Mouse (Mus musculus): Measurements from ENCODE around the gene Pitpnc1.

Pitpnc1 gene

DNA sequence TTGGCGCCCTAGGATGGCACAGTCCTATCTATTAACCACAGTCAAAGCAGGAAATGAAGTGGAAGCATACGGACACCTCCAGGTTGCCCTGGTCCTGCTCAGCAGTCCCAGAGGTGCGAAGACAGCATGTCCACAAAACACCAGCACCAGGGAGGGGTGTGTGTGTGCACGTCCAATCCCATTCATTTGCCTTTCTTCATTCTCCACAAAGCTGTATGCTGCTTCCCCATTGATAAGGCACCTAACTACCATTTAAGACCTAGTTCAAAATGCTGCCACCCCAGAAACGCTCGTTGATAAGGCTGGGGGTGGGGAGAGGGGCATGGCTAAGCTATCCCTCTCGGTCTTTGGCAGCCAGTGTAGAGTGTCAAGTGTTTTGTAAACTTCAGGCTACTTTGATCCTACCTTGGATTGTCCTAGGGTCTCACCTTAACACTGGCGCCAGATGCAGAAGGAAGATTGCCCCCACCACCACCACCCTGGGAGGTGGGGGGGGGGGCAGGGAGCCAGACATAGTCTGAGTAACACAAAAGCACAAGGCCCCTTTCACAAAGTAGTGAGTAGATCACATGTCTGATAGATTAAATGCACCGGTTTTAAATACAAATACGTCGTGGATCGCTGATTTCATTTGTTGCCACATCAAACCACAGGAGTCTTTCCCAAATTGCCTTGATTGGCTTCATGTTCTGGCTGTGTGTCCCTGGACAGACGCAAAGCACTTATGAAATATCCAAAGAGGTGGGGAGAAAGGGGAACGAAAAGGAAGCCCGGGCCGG is 2.1 kb downstream of the Pitpnc1 start:
- DNase-seq (ENCODE audit: low read depth): no peak

DNA sequence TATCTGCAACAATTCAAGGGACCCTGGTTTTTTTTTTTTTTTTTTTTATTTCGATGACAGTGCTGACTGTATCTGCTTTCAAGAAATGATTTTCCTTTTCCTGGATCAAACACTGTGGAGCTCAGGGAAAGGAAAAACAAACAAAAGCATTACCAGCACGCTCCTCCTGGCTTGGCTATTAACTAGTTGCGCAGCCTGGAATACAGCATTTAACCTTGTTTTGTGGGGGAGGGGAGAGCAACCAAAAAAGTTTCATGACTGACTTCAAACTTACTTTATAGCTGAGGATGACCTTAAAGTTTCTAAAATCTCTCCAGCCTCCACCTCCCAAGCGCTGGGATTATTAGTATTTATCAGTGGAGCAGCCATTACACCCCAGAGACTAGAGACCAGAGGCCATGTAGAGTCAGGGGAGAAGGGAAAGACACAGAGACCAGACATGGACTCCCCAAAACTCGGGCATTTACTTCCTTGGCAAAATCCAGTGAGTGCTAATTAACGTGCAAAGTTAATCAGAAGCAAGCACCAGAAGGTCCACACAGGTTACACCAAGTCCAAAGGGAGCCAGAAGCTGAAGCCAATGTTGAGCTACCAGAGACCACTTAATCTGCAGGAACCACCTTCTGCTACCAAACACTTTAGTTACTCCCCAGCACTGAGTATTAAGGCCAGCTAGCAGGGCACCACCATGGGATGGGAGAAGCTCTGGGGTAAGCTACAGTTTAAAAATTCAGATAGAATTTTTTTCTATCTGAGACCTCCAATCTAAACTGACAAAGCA is 3.7 kb downstream of the Pitpnc1 start:
- no peak for DNase-seq (ENCODE audit: low read depth)

DNA sequence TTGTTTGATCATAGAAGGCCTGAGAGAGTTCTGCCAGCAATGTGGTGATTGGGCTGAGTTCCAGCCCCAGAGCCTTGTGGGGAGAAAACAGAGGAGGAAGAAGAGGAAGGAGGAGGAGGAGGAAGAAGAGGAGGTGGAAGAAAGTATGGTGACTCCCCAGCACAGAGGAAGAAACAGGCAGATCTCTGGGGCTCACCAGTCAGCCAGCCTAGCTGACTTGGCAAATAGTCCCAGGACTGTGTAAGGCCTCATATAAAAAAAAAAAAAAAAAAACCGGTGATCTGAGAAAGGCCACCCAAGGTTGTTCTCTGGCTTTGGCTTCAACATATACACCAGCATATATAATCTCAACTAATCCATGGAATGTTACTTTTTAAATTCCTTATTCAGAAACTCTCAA is 4.5 kb downstream of the Pitpnc1 start:
- DNase-seq (ENCODE audit: low read depth): no peak

DNA sequence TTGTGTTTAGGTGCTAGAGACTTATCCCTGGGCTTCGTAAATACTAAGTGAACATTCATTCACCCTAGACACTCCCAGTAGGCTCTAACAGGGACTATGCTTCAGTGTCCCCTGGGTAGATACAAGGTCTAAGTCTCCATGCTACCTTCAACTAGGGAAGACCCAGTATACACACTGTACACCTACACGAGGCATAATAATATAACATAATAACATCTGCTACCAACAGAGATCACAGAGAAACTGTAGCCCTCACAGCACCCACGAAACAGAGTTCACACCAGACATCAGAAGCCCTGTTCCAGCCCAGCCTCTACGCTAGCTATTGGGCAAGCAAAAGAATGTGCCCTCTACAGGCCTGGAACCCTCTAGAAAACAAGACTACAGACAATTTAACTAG is 5.5 kb downstream of the Pitpnc1 start:
- no peak for DNase-seq (ENCODE audit: low read depth)

DNA sequence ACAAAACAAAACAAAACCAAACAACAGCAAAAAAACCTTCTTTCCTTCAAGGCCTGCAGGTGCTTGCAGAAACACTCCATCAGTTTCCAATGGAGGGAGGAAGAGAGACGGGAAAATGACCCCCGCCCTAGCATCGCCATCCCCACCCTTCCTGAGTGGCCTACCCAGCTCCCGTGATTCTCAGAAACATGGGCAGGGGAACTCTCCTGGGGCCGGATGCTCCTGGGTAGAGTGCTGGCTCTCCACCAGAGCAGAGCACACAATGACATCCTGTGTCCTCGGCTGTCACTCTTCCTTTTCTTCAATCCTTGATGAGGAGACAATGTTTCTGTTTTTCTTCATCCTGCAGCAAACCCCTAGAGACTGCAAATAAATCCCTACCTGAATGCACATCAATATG is 6.4 kb downstream of the Pitpnc1 start:
- DNase-seq (ENCODE audit: low read depth): no peak

DNA sequence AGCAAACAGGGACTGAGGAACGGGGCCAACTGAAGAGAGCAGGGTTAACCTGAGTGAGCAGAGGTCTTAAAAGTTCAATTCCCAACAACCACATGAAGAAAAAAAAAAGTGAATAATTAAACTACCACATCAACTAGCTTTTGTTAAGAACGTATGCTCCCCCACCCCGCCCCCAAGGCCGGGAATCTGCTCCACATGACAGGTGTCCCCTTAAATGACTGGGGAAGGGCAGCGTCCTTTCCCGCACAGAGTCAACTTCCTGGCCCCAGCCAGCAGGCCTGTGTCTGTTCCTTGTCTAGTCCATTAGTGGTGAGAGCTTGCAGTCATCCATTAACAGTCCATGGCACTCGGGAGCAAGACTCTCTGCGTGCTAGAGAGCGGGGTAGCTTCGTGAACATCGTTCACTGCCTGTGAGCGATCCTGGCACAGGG is 7.2 kb downstream of the Pitpnc1 start:
- no peak for DNase-seq (ENCODE audit: low read depth)

DNA sequence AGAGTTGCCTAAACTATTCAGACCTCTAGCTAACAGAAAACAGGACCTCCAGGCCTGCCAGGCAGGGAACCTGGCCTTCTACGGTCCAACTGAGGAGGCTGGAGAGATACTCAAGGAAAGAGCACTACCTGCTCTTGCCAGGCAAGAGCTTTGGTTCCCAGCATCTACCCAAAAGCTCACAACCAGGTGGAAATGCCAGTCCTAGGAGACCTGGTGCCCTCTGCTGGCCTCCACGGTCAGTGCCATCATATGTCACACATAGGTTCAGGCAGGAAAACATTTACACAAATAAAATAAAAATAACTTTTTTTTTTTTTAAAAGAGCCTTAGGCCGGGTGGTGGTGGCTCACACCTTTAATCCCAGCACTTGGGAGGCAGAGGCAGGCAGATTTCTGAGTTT is 8.0 kb downstream of the Pitpnc1 start:
- no peak for DNase-seq (ENCODE audit: low read depth)

DNA sequence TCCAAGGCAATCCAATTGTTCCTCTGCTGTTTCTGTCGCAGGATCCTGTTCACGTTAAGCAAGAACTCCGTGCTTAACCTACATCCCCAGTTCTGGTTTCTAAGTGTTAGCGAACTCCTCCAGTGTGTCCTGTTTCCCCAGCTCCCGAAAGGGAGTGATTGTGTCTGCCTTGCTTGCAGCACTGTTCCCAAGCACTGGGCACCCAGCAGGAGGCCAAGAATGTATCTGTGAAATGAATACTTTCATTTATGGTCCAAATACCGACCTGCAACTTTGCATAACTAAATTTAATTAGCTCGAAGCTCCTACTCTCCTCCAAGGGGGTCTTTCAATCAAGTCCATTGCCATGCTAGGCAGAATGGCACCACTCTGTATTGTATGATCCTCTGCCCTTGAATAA is 10.7 kb downstream of the Pitpnc1 start:
- DNase-seq (ENCODE audit: low read depth): no peak

DNA sequence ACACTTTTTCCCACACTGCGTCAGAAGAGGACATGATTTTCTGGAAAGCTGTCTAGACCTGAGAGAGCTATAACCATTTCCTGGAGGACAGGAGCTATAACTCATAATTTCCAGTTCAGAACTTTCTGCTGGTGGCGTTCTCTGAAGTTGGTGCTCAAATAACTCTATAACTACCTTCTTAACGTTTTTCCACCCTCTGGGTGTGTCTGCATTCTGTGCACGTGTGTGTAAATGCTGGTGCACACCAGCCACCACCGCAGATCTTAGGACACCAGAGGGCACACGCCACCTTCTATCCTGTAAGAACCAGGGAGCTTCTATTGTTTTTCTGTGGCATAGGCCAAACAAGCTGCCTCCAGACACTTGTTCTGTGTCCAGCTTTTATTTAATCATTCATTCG is 11.5 kb downstream of the Pitpnc1 start:
- DNase-seq (ENCODE audit: low read depth): no peak

DNA sequence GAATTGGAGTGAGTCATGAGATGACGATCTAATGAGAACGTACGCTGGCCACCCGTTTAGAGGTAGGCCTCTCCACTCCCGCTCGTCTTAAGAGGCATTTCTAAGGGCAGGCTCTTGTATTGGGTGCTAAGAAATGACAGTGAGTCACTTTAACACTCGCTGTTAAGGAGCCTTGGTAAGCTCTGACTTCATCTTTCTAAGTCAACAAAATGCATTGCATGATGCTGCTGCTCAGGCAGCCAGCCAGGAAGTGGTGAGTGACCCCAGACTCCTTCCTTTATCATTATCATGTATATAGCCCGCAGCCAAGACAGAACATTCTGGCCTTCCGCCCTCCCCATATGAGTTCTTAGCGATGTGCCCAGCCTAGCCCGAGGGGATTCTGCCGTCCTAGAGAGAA is 12.2 kb downstream of the Pitpnc1 start:
- DNase-seq (ENCODE audit: low read depth): no peak

DNA sequence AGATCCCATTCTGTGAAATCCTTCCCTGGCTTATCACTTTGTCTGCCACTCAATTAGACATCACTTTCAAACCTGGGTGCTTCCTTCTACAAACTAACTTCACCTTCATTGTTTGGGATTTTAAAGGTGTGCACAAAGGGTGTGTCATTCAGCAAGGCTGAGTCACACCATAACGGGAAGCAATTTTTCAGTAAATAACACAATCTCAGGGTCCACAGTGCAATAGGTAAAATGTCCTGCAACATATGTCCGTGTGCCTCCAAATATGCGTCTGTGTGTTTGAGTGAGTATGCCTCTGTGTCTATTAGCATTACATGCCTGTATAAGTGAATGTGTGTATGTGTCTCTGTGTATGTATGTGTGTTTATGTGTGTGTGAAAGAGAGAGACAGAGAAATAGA is 13.2 kb downstream of the Pitpnc1 start:
- DNase-seq (ENCODE audit: low read depth): no peak

DNA sequence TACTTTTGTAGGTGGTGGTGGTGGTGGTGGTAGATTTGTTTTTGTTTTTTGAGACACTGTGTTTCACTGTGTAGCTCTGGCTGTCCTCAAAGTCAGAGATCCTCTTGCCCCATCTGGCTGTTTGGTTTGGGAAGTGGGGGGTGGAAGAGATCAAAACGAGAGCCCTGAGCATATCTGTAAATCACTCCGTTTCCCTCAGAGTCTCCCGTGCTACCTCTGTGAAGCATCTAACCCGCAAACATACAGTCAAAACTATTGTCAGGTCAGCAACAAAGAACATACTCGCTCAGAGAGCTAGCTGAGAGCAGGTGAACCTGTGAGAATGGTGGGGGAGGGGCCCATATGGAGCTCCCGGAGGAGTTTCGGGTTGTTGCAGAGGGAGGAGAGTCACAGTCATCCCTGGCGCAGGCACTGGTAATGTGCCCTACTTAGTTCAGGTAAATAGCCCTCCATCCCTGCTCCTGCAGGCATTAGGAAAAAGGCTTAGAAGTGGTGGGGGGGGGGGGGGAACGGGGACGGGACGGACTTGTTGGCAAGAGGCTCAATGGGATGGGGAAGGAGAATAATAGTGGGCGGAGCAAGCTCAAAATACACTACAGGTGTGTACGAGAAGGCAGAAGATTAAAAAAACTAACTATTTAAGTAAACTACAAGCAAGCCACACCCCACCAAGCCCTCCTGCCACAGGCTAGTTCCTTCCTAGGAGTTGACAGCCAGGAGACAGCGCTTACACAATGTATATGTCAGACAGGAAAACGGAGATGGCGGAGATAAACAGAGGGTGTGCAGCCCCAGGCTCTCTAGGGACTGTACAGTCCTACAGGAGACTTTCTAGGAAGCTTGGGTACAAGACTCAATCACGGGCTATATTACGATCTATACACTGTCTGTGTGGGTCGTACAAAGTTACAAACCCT is 15.7 kb downstream of the Pitpnc1 start:
- no peak for DNase-seq (ENCODE audit: low read depth)

DNA sequence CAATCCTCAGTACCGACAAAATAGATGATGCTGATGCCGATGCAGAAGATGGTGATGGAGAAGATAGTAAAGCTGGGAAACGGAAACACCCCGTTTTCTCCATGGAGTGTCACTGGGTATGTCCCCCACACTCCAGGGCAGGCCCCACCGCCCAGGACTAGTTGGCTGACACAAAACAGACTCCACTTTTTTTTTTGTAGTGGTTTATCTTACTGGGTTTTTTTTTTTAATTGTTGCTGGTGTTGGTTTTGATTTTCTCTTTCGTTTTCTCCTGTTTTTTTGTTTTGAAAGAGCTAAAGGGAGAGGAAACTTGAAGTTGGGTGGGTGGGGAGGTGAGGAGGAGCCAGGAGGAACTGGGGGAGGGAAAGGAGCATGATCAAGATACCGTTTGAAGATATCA is 18.4 kb downstream of the Pitpnc1 start:
- DNase-seq (ENCODE audit: low read depth): no peak

DNA sequence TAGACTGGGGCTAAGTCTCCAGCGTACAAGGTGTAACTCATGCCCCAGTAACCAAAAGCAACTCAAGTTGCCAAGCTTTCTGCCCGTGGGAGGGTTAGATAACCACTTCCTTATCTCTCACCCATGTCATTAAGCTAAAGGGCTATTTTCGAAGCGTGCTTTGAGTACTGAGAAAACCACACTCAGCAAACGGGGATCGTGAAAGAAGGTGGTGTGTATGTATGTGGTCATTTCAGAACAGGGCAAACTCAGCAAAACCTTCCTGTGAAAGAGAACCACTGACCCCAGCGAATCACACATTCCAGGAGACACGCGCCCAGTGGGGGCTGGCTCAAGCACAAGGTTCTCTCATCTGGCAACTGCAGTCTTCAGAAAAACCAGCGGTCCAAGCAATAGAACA is 19.4 kb downstream of the Pitpnc1 start:
- no peak for DNase-seq (ENCODE audit: low read depth)

DNA sequence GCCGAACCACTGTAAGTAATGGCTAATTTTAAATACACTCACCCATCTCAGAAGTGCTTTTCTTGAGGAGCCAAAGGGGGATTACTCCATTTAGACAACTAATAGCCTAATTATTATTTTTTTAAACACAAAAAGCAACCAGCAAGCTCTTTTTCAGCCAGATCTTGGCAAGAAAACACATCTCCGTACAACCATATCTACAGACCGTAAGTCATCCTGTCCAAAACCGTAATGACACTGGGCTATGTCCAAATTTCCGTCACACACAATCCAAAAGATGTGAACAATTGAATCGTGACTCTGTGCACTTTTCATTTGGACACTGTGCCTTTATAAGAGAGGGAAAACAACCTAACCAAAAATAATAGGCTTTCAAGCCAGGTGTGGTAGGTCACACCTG is 20.4 kb downstream of the Pitpnc1 start:
- DNase-seq (ENCODE audit: low read depth): no peak

DNA sequence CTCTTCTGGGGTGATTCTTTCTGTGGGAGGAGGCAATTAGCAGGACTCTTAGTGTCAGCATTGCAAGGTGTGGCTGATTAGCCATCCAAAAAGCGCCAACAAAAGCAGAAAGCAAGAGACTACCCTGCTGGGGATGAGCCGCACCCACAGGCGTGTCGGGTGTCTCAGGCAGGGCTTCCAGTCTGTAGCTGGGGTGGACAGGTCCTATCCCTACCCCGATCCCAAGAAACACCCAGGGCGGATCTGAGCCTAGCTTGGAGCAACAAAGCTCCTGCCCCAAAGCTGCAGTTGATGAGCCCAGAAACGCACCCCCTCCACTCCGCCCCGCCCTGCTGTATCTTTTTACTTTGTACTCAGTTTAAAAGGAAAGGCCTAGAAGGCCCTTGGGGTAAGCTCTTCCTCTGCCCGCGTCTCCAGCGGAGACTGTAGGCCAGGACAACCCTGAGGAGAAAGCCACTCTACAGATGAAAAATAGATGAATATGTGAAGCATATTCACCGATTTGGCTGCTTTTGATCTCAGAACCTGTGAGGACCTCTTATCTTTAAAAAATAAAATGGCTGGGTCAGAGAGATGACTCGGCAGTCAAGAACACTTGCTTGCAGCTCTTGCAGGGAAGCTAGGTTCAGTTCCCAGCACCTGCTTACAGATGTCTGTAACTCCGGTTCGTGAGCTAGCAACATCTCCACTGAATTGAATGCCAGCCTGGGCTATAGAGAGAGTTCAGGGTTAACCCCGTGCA is 21.2 kb downstream of the Pitpnc1 start:
- no peak for DNase-seq (ENCODE audit: low read depth)

DNA sequence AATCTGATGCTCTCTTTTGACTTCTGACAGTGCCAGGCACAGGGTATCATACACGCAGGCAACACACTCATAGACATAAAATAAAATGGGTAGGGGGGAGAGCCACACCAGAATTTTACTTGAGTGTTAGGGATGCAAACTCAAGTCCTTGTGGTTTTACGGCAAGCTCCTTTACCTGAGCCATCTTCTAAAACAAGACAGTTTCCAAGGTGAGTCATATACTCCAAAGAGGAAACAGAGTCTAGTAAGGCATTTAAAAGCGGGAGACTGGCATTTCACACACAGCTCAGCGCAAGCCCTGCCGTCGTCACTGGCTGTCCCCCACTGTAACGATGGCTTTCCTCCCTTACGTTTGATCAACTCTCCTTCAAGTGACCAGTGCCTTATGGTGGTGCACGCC is 22.6 kb downstream of the Pitpnc1 start:
- no peak for DNase-seq (ENCODE audit: low read depth)

DNA sequence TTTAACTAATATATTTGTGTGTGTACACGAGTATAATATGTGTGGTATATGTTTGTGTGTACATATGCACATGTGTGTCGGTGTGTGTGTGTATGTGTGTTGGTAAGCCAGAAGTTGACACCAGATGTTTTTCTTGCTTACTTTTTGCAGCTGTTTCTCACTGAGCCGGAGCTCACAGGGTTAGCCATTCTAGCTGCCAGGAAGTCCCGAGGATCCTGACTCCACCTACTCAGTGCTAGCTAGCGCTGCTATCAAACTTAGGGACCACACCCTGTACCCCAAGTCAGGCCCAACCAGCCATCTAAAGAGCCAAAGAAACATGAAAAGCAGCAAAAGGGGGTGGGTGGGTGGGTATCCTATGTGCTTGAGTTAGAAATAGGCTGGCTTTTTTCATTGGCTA is 23.1 kb downstream of the Pitpnc1 start:
- no peak for DNase-seq (ENCODE audit: low read depth)

DNA sequence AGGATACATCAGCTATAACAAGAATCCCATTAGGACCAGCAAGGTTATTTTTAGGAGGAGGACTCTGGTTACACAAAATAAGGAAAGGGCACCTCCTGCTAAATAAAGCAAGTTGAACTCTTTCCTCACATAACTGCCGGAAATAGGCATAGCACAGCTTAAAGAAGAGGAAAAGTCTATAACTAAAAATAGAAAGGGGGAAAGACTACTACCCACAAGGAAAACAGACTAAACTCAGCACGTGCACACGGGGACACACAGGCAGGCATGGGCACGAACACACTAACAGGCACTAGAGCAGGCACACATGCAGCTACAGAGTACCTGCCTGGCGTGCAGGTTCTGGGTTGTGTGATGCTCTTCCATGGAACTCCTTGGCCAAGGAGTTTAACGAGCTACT is 23.8 kb downstream of the Pitpnc1 start:
- DNase-seq (ENCODE audit: low read depth): no peak

DNA sequence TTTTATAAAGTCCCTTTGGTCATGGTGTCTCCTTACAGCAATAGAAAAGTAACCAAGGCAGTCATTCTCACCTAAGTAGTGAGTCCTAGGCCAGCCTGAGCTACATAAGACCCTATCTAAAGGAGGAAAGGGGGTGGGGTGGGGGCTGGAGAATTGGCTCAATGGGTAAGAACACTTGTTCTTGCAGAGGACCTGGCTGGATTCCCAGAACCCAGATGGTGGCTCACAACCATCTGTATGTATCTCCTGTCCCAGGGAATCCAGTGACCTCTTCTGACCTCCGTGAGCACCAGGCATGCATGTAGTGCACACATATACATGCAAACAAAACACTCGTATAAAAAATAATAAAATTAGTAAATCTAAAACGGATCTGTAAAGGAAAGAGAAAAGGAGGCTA is 24.8 kb downstream of the Pitpnc1 start:
- no peak for DNase-seq (ENCODE audit: low read depth)

DNA sequence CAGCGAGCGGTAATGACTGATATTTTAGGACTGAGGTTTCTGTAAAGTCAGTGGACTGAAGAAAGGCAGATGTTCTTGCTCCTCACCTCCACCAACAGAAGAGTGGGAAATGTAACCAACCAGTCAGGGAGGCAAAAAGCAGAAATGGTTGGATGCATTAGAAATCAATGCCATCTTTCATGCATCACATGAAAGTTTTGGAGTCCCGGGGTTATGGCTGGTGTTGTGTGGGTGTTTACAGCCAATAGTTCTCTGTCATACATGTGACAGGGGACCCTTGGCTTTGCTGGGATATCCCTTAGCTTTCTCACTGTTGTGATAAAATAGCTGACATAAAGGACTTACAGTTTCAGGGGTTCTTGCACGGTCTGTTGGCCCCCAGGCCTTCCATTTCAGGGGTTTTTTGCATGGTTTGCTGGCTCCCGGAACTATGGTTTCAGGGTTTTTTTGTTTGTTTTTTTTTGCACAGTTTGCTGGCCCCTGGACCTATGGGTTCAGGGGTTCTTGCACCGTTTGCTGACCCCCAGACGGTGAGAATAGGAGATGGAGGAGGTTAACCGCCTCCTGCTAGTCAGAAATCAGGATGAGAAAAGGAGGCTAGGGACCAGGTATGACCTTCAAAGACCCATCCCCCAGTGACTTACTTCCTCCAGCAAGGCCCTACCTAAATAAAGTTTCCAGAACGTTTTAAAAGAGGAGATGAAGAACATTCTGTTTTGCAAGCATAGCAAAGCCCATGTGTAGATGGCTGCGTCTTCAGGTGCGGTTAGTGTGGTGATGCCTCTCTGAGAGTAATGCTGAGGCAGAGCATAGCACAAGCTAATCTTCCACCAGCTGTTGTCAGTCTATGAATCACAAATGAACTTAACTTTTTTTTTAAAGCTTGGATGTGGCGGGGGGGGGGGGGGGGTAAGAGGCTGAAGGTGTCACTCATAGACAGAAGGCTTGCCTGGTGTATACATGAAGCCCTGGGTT is 27.1 kb downstream of the Pitpnc1 start:
- no peak for DNase-seq (ENCODE audit: low read depth)
